ENCODE assay signal across 11 mouse cellular contexts in genomic region chr13:69541209-69541608, GRCm38 (mm10). TPM values are rescaled to one million over a fixed set of nuclear protein-coding genes. Genes with fewer than 3 reads are reported as not detected.
DNase-seq lines count a peak whose midpoint lies in the region; ATAC-seq and TF ChIP-seq lines count a peak whose summit lies in the region.
"Had no signal": no experiment of that assay in that cellular context is flagged by ENCODE, and none has a peak within 500 bp of the region (broad histone marks: within the 10 kb centered on the region; RNA-seq: fewer than 3 reads in every experiment).

No protein-coding gene starts in this region.

- H3K27ac ChIP-seq in layer of hippocampus, adult 2 months, result peak overlapping the region; percentile 61; the same call in 1 of the 2 replicates
- no peak overlapping the region for H3K27ac ChIP-seq in liver, postnatal 0 days (ENCODE audit: low read depth)
- H3K27ac ChIP-seq: embryonic facial prominence, embryonic 15.5 days; lung, embryonic 15.5 days had no signal

- H3K4me1 ChIP-seq in liver, postnatal 0 days (ENCODE audit: insufficient read depth), result no peaks in the 10 kb centered on the region; the same call in 1 of the 2 replicates

- TF ChIP-seq CTCF in layer of hippocampus, adult 2 months (conservative IDR thresholded peaks at IDR 0.05), result no peak
- TF ChIP-seq CTCF in liver, postnatal 0 days (IDR thresholded peaks at IDR 0.05; ENCODE audit: low read depth), result no peak

- 44% methylated on average over 6 of the region's 6 CpGs for WGBS in liver, postnatal 0 days (ENCODE audit: insufficient replicate concordance)

- no peak overlapping the region for H3K9ac ChIP-seq in liver, postnatal 0 days (replicated peaks)
- H3K9ac ChIP-seq: embryonic facial prominence, embryonic 15.5 days; forebrain, postnatal 0 days; lung, embryonic 15.5 days had no signal

- H3K27me3 ChIP-seq in liver, postnatal 0 days (ENCODE audit: insufficient read depth, low read length), result no peaks in the 10 kb centered on the region
- H3K27me3 ChIP-seq: CH12.LX; embryonic facial prominence, embryonic 15.5 days; lung, embryonic 15.5 days had no signal

- no peak for DNase-seq in frontal cortex, postnatal 10 days (ENCODE audit: low spot score in 2 of 2)
- no peak for DNase-seq in layer of hippocampus, adult 2 months (ENCODE audit: low spot score in 2 of 2)
- DNase-seq in layer of hippocampus, adult 9-10 months (ENCODE audit: low spot score), result no peak
- DNase-seq in adrenal gland, postnatal 25 days, result peak; percentile 28
- peak; percentile 40 for DNase-seq in lung, postnatal 10 days
- DNase-seq in liver, postnatal 0 days, result no peak
- DNase-seq: forebrain, postnatal 0 days had no signal

- no peaks in the 10 kb centered on the region for H3K36me3 ChIP-seq in liver, postnatal 0 days (replicated peaks; ENCODE audit: insufficient read depth, low read length)
- H3K36me3 ChIP-seq: embryonic facial prominence, embryonic 15.5 days; lung, embryonic 15.5 days had no signal

- H3K9me3 ChIP-seq in liver, postnatal 0 days (ENCODE audit: low read length), result no peaks in the 10 kb centered on the region
- H3K9me3 ChIP-seq: embryonic facial prominence, embryonic 15.5 days; lung, embryonic 15.5 days had no signal

- peak; percentile 3; the same call in 1 of the 2 replicates for ATAC-seq in frontal cortex, adult (ENCODE audit: low TSS enrichment)
- ATAC-seq in liver, postnatal 0 days, result no peak

- H3K4me3 ChIP-seq in layer of hippocampus, adult 2 months, result no peak overlapping the region
- no peak overlapping the region for H3K4me3 ChIP-seq in liver, postnatal 0 days (ENCODE audit: low read depth, low read length)
- H3K4me3 ChIP-seq: embryonic facial prominence, embryonic 15.5 days; lung, embryonic 15.5 days had no signal

- H3K4me2 ChIP-seq in liver, postnatal 0 days (ENCODE audit: low read depth, low read length), result no peak overlapping the region
- H3K4me2 ChIP-seq: embryonic facial prominence, embryonic 15.5 days had no signal

- no peak for TF ChIP-seq EP300 in liver, postnatal 0 days (IDR thresholded peaks at IDR 0.05; ENCODE audit: low read depth)

RNA-seq across cellular contexts. Expression of gene Tent4a, which starts 6.8 kb away (rescaled TPM):
- total RNA-seq in layer of hippocampus, adult 2 months (2021), result 10 to 100 TPM; 44.0 to 46.4 TPM
- 23.4 and 25.4 TPM in 2 replicates for total RNA-seq in adrenal gland, postnatal 25 days (2021)
- 1.9 and 2.4 TPM in 2 replicates for polyA plus RNA-seq in liver, postnatal 0 days (2015; fragmentation: Nextera tagmentation; extraction: Ambion mirVana)

RNA-seq across cellular contexts. Expression of gene Nsun2, which starts 7.7 kb away (rescaled TPM):
- 10 to 100 TPM; 99.2 to 99.8 TPM for total RNA-seq in layer of hippocampus, adult 2 months (2021)
- 84.4 and 102 TPM in 2 replicates for total RNA-seq in adrenal gland, postnatal 25 days (2021)
- polyA plus RNA-seq in liver, postnatal 0 days (2015; fragmentation: Nextera tagmentation; extraction: Ambion mirVana), result 46.0 and 47.5 TPM in 2 replicates

Comparison
In these comparisons a context has a peak if more than half of its experiments do, and no peak if none do; other contexts are left out.
1. DNase-seq: peak in adrenal gland, postnatal 25 days (single experiment) and lung, postnatal 10 days (single experiment); none in frontal cortex, postnatal 10 days (0 of 2), layer of hippocampus, adult 2 months (0 of 2), layer of hippocampus, adult 9-10 months (single experiment) and liver, postnatal 0 days (single experiment).